Mouse (Mus musculus) lung, embryonic 14.5 days (tissue): ENCODE results near the gene Coro7. TPM values are rescaled to one million over a fixed set of nuclear protein-coding genes. Genes with fewer than 3 reads are reported as not detected.

Experiments
- ATAC-seq: fragments of 200-750 bp; cut with Nextera tagmentation; 2 replicates; pipeline ENCODE4 v1.8.0; 2017; ENCODE audit warnings: mild to moderate bottlenecking, moderate TSS enrichment, moderate library complexity; ENCODE audit not compliant: insufficient read depth
- DNase-seq: peaks from one replicate; pipeline ENCODE4 v3.0.0-alpha.2; 2015
- H3K27ac ChIP-seq: fragments of 300-500 bp; sonication (generic); 2 replicates; pipeline ENCODE4 v1.5.1; 2014; ENCODE audit warnings: low read depth, mild to moderate bottlenecking, moderate library complexity
- H3K27me3 ChIP-seq: fragments of 300-500 bp; sonication (generic); 2 replicates; pipeline ENCODE4 v1.6.1; 2014; ENCODE audit warnings: low read length, control low read depth; ENCODE audit not compliant: insufficient read depth
- H3K36me3 ChIP-seq: fragments of 300-500 bp; sonication (generic); 2 replicates; pipeline ENCODE4 v1.6.1; 2014; ENCODE audit warnings: control low read depth; ENCODE audit not compliant: insufficient read depth
- H3K4me1 ChIP-seq: fragments of 300-500 bp; sonication (generic); 2 replicates; pipeline ENCODE4 v1.6.1; 2014; ENCODE audit warnings: antibody characterized with exemption, control low read depth; ENCODE audit not compliant: insufficient read depth
- H3K4me2 ChIP-seq: fragments of 300-500 bp; sonication (generic); 2 replicates; pipeline ENCODE4 v1.6.1; 2014; ENCODE audit warnings: mild to moderate bottlenecking
- H3K4me3 ChIP-seq: fragments of 300-500 bp; sonication (generic); 2 replicates; pipeline ENCODE4 v1.5.1; 2014; ENCODE audit warnings: low read depth, low read length
- H3K9ac ChIP-seq: fragments of 300-500 bp; sonication (generic); 2 replicates; pipeline ENCODE4 v1.6.1; 2014
- H3K9me3 ChIP-seq: fragments of 300-500 bp; sonication (generic); 2 replicates; pipeline ENCODE4 v1.6.1; 2016; ENCODE audit warnings: low read depth, low read length, control low read depth
- CTCF ChIP-seq: IDR thresholded peaks from 2 replicates; pipeline ENCODE4 v1.5.1; 2016; ENCODE audit warnings: antibody characterized with exemption, low read depth
- WGBS: fragments of 180-500 bp; shearing (Covaris S2); extraction: QIAGEN DNeasy Blood & Tissue Kit; methylation state at CpG from one replicate; pipeline ENCODE4 v1.1.7; 2014; 5-methylcytosine and 5-hydroxymethylcytosine counted together
- polyA plus RNA-seq: library from polyadenylated mRNA; unstranded; fragments of >200 nt; fragmentation: Nextera tagmentation; extraction: Ambion mirVana; gene quantifications from 2 replicates; pipeline ENCODE4 v1.2.1, GENCODE M21; 2014

Gene Coro7
- polyA plus RNA-seq, 1 experiment from 2014 or later = 15.1 TPM

- H3K9me3 ChIP-seq = no peaks in the 10 kb centered on the region
- no peak overlapping the region for H3K4me3 ChIP-seq
- H3K4me2 ChIP-seq = no peak overlapping the region
- no peaks in the 10 kb centered on the region; the same call in 1 of the 2 replicates for H3K36me3 ChIP-seq
- H3K9ac ChIP-seq = no peak overlapping the region
- no peaks in the 10 kb centered on the region for H3K27me3 ChIP-seq
- no peak overlapping the region for H3K27ac ChIP-seq
- DNase-seq = no peak
- H3K4me1 ChIP-seq = peaks cover 48% of the 10 kb centered on the region
- ATAC-seq = no peak
- WGBS = 84% methylated on average over 3 of the region's 3 CpGs
- TF ChIP-seq CTCF = no peak
Observed at GRCm38 (mm10) chr16:4599616-4600015, 80.0 kb downstream of the Coro7 start.

GRCm38 (mm10) chr16:4598891-4599543 is 80.6 kb downstream of the Coro7 start:
- Histone ChIP-seq H3K4me1 (peaks cover 42% of the 10 kb centered on the region), H3K9ac (peak overlapping the region; percentile 29; the same call in 1 of the 2 replicates), H3K4me3 (no peak overlapping the region), H3K9me3 (no peaks in the 10 kb centered on the region), H3K36me3 (no peaks in the 10 kb centered on the region; the same call in 1 of the 2 replicates), H3K27me3 (no peaks in the 10 kb centered on the region), H3K27ac (0 out of 2 replicates have a peak overlapping the region, but pooled peaks have one; percentile 48), H3K4me2 (peak overlapping the region; percentile 33; the same call in 1 of the 2 replicates)
- DNase-seq (no peak), ATAC-seq (no peak)
- WGBS = 27% methylated on average over 6 of the region's 6 CpGs
- TF ChIP-seq CTCF = no peak

- Histone ChIP-seq H3K9ac (no peak overlapping the region; the same call in 1 of the 2 replicates), H3K9me3 (no peaks in the 10 kb centered on the region), H3K27me3 (no peaks in the 10 kb centered on the region), H3K4me1 (peaks cover 33% of the 10 kb centered on the region), H3K4me2 (no peak overlapping the region), H3K27ac (no peak overlapping the region), H3K4me3 (no peak overlapping the region), H3K36me3 (no peaks in the 10 kb centered on the region; the same call in 1 of the 2 replicates)
- DNase-seq = no peak
- no peak for ATAC-seq
- WGBS = 66% methylated on average over 5 of the region's 5 CpGs
- no peak for TF ChIP-seq CTCF
Observed at GRCm38 (mm10) chr16:4598041-4598440, 81.5 kb downstream of the Coro7 start.

GRCm38 (mm10) chr16:4597296-4597695 is 82.3 kb downstream of the Coro7 start:
- Histone ChIP-seq H3K9me3 (no peaks in the 10 kb centered on the region), H3K36me3 (no peaks in the 10 kb centered on the region; the same call in 1 of the 2 replicates), H3K4me2 (peak overlapping the region; percentile 88), H3K9ac (peak overlapping the region; percentile 86), H3K27ac (peak overlapping the region; percentile 54; the same call in 1 of the 2 replicates), H3K27me3 (no peaks in the 10 kb centered on the region), H3K4me3 (peak overlapping the region; percentile 83), H3K4me1 (peaks cover 27% of the 10 kb centered on the region)
- ATAC-seq = no peak
- peak; percentile 64 for DNase-seq
- 54% methylated on average over 7 of the region's 7 CpGs for WGBS
- TF ChIP-seq CTCF = no peak

GRCm38 (mm10) chr16:4596836-4597235 is 82.7 kb downstream of the Coro7 start:
- Histone ChIP-seq H3K4me2 (peak overlapping the region; percentile 88), H3K27ac (peak overlapping the region; percentile 54; the same call in 1 of the 2 replicates)
- 53% methylated on average over 2 of the region's 2 CpGs for WGBS

GRCm38 (mm10) chr16:4596141-4596728 is 83.3 kb downstream of the Coro7 start:
- peak overlapping the region; percentile 86 for H3K9ac ChIP-seq
- no peaks in the 10 kb centered on the region for H3K9me3 ChIP-seq
- no peaks in the 10 kb centered on the region; the same call in 1 of the 2 replicates for H3K36me3 ChIP-seq
- H3K27me3 ChIP-seq = no peaks in the 10 kb centered on the region
- ATAC-seq (0 out of 2 replicates have a peak, but pooled peaks have one; percentile 5), DNase-seq (peak; percentile 61)
- H3K4me1 ChIP-seq = peaks cover 23% of the 10 kb centered on the region
- H3K4me2 ChIP-seq = peak overlapping the region; percentile 88
- peak overlapping the region; percentile 75; the same call in 1 of the 2 replicates for H3K27ac ChIP-seq
- TF ChIP-seq CTCF = no peak
- 16% methylated on average over 3 of the region's 3 CpGs for WGBS
- peak overlapping the region; percentile 83 for H3K4me3 ChIP-seq

More at GRCm38 (mm10) chr16:4596836-4597235, 82.7 kb downstream of the Coro7 start:
- Histone ChIP-seq H3K27me3 (no peaks in the 10 kb centered on the region), H3K4me1 (peaks cover 23% of the 10 kb centered on the region), H3K9me3 (no peaks in the 10 kb centered on the region), H3K4me3 (peak overlapping the region; percentile 83), H3K9ac (peak overlapping the region; percentile 86), H3K36me3 (no peaks in the 10 kb centered on the region; the same call in 1 of the 2 replicates)
- DNase-seq (no peak), ATAC-seq (no peak)
- no peak for TF ChIP-seq CTCF

GRCm38 (mm10) chr16:4595527-4595963 is 84.0 kb downstream of the Coro7 start:
- peaks cover 2% of the 10 kb centered on the region; the same call in 1 of the 2 replicates for H3K36me3 ChIP-seq
- no peaks in the 10 kb centered on the region for H3K27me3 ChIP-seq
- peaks cover 23% of the 10 kb centered on the region for H3K4me1 ChIP-seq
- peak overlapping the region; percentile 86 for H3K9ac ChIP-seq
- 3% methylated on average over 5 of the region's 5 CpGs for WGBS
- peak overlapping the region; percentile 88 for H3K4me2 ChIP-seq
- peak overlapping the region; percentile 94 for H3K27ac ChIP-seq
- no peaks in the 10 kb centered on the region for H3K9me3 ChIP-seq
- peak; percentile 20; the same call in 1 of the 2 replicates for TF ChIP-seq CTCF
- peak; percentile 52 for DNase-seq
- peak; percentile 23 for ATAC-seq
- H3K4me3 ChIP-seq = peak overlapping the region; percentile 83
